Mouse (Mus musculus): Measurements from ENCODE around the gene Trim13. TPM values are rescaled to one million over a fixed set of nuclear protein-coding genes. Genes with fewer than 3 reads are reported as not detected.
"Not testable (repeated sequence)": the region's sequence is repeated elsewhere in the genome, so short reads cannot be mapped to it uniquely, and the experiment has no call there.

The Trim13 gene
- total and polyA plus RNA-seq, 2 experiments, result 0.64 to 1.2 TPM

GRCm38 (mm10) chr14:61559856-61560255, 38.2 kb upstream of the Trim13 start:
- 13% methylated on average over 3 of the region's 3 CpGs for WGBS
- Histone ChIP-seq H3K9ac (ENCODE audit: low read depth, low read length) (no peak overlapping the region), H3K79me2 (ENCODE audit: control insufficient read depth, insufficient read depth, low read length) (no peaks in the 10 kb centered on the region), H3K4me3 (ENCODE audit: insufficient read depth, low read depth, low read length) (no peak overlapping the region), H3K36me3 (ENCODE audit: control insufficient read depth, insufficient read depth, low read length) (no peaks in the 10 kb centered on the region), H3K27me3 (ENCODE audit: control insufficient read depth, insufficient read depth, low read length) (no peaks in the 10 kb centered on the region), H3K4me1 (ENCODE audit: control insufficient read depth, insufficient read depth, low read length) (peaks cover 3% of the 10 kb centered on the region), H3K27ac (replicated peaks; ENCODE audit: insufficient read depth, low read depth, low read length) (no peak overlapping the region)
- TF ChIP-seq CTCF (IDR thresholded peaks at IDR 0.05; ENCODE audit: low read depth, low read length) (no peak), POLR2A (IDR thresholded peaks at IDR 0.05; ENCODE audit: extremely low read depth, insufficient read depth, low read length) (no peak)
- peak; percentile 98 for DNase-seq (ENCODE audit: extremely low read depth, low read depth, low spot score)

DNA sequence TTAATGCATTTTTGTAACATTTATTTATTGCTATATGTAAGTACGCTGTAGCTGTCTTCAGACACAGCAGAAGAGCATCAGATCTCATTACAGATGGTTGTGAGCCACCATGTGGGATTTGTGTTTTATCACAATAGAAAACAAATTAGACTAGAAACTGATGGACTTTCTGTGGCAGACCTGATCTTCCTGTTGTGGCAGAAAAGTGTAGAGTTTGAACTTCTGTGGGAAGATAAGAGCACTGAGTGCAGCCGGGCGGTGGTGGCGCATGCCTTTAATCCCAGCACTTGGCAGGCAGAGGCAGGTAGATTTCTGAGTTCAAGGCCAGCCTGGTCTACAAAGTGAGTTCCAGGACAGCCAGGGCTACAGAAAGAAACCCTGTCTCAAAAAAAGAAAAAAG, 31.8 kb upstream of the Trim13 start:
- not testable (repeated sequence) for H3K79me2 ChIP-seq (ENCODE audit: control insufficient read depth, insufficient read depth, low read length); H3K36me3 ChIP-seq (ENCODE audit: control insufficient read depth, insufficient read depth, low read length); H3K4me1 ChIP-seq (ENCODE audit: control insufficient read depth, insufficient read depth, low read length); DNase-seq (ENCODE audit: extremely low read depth, low read depth, low spot score); H3K27me3 ChIP-seq (ENCODE audit: control insufficient read depth, insufficient read depth, low read length); H3K4me3 ChIP-seq (ENCODE audit: insufficient read depth, low read depth, low read length); H3K9ac ChIP-seq (ENCODE audit: low read depth, low read length); H3K27ac ChIP-seq (replicated peaks; ENCODE audit: insufficient read depth, low read depth, low read length)
- 81% methylated on average over 4 of the region's 4 CpGs for whole genome bisulfite sequencing

DNA sequence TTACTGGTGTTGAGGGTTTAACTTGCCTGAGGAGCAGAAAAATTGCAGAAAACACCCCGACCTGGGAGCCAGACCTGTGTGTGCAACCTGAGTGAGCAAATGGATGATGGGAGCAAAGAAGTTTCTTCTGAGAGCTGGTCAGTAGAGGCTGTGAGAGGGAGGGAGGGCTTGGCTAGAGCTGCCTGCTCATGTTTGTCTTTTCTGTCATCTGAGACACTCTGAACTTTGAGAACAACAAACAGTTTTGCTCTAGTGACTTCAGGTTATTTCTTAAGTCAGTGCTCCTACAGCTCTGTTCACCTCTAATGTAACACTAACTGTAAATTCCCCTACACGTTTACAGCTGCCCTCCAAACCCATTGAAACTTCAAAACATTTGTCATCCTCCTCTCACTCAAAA, 28.7 kb upstream of the Trim13 start:
- no peak overlapping the region for H3K9ac ChIP-seq (ENCODE audit: low read depth, low read length)
- no peak overlapping the region for H3K27ac ChIP-seq (replicated peaks; ENCODE audit: insufficient read depth, low read depth, low read length)
- H3K36me3 ChIP-seq (ENCODE audit: control insufficient read depth, insufficient read depth, low read length), result no peaks in the 10 kb centered on the region
- peak; percentile 22 for DNase-seq (ENCODE audit: extremely low read depth, low read depth, low spot score)
- 52% methylated on average over 2 of the region's 2 CpGs for WGBS
- no peaks in the 10 kb centered on the region for H3K27me3 ChIP-seq (ENCODE audit: control insufficient read depth, insufficient read depth, low read length)
- 0 out of 2 replicates have a peak, but pooled peaks cover 3% of the 10 kb centered on the region for H3K4me1 ChIP-seq (ENCODE audit: control insufficient read depth, insufficient read depth, low read length)
- no peaks in the 10 kb centered on the region for H3K79me2 ChIP-seq (ENCODE audit: control insufficient read depth, insufficient read depth, low read length)
- TF ChIP-seq CTCF (IDR thresholded peaks at IDR 0.05; ENCODE audit: low read depth, low read length) (no peak), POLR2A (IDR thresholded peaks at IDR 0.05; ENCODE audit: extremely low read depth, insufficient read depth, low read length) (no peak)
- no peak overlapping the region for H3K4me3 ChIP-seq (ENCODE audit: insufficient read depth, low read depth, low read length)

- Histone ChIP-seq H3K79me2 (ENCODE audit: control insufficient read depth, insufficient read depth, low read length) (no peaks in the 10 kb centered on the region), H3K9ac (ENCODE audit: low read depth, low read length) (no peak overlapping the region), H3K27me3 (ENCODE audit: control insufficient read depth, insufficient read depth, low read length) (no peaks in the 10 kb centered on the region), H3K36me3 (ENCODE audit: control insufficient read depth, insufficient read depth, low read length) (no peaks in the 10 kb centered on the region), H3K4me1 (ENCODE audit: control insufficient read depth, insufficient read depth, low read length) (0 out of 2 replicates have a peak, but pooled peaks cover 3% of the 10 kb centered on the region), H3K27ac (replicated peaks; ENCODE audit: insufficient read depth, low read depth, low read length) (no peak overlapping the region), H3K4me3 (ENCODE audit: insufficient read depth, low read depth, low read length) (no peak overlapping the region)
- DNase-seq (ENCODE audit: extremely low read depth, low read depth, low spot score), result peak; percentile 64
- TF ChIP-seq POLR2A (IDR thresholded peaks at IDR 0.05; ENCODE audit: extremely low read depth, insufficient read depth, low read length) (no peak), CTCF (IDR thresholded peaks at IDR 0.05; ENCODE audit: low read depth, low read length) (peak; percentile 94)
- 23% methylated on average over 4 of the region's 4 CpGs for WGBS
Observed at GRCm38 (mm10) chr14:61571366-61571765, 26.7 kb upstream of the Trim13 start.

DNA sequence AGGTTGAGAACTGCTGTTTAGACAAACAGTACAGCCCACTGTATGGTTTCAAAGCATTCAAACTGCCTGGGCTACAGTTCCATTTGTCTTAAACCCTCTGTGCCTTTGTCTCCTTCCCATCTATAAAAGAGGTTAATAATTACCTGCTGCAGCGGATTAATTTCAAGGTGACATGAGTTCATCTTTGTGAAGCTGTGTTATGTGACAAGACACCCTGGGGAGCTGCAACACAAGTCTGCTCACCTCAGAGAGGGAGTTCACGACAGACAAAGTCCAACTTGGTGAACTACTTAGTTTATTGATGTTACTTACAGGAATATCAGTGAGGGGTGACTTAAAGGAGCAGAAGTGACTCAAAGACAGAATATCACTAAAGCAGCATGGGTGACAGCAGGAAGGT, 25.9 kb upstream of the Trim13 start:
- Histone ChIP-seq H3K27me3 (ENCODE audit: control insufficient read depth, insufficient read depth, low read length) (no peaks in the 10 kb centered on the region), H3K9ac (ENCODE audit: low read depth, low read length) (no peak overlapping the region), H3K79me2 (ENCODE audit: control insufficient read depth, insufficient read depth, low read length) (no peaks in the 10 kb centered on the region), H3K4me1 (ENCODE audit: control insufficient read depth, insufficient read depth, low read length) (0 out of 2 replicates have a peak, but pooled peaks cover 3% of the 10 kb centered on the region), H3K4me3 (ENCODE audit: insufficient read depth, low read depth, low read length) (no peak overlapping the region), H3K27ac (replicated peaks; ENCODE audit: insufficient read depth, low read depth, low read length) (no peak overlapping the region), H3K36me3 (ENCODE audit: control insufficient read depth, insufficient read depth, low read length) (no peaks in the 10 kb centered on the region)
- TF ChIP-seq CTCF (IDR thresholded peaks at IDR 0.05; ENCODE audit: low read depth, low read length), result no peak
- 42% methylated on average over 2 of the region's 2 CpGs for WGBS
- peak; percentile 22 for DNase-seq (ENCODE audit: extremely low read depth, low read depth, low spot score)

DNA sequence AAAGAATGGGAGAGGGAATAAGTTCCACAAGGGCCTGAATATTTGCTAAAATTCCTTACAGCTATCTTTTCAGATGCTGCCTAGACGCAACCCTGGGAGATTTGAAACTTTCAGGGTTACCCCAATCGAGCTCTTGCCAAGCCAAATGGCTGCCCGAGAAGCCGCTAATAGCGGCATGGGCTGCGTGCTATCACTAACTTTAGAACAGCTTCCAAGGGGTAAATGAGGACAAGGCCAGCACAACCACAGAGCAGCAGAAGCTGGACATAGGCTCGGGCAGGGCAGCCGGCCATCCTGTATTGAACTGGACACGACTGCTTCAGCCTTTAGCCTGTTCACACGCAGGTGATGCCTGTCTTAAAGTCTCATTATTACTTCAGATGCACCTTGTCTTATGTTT, 23.0 kb upstream of the Trim13 start:
- no peaks in the 10 kb centered on the region for H3K27me3 ChIP-seq (ENCODE audit: control insufficient read depth, insufficient read depth, low read length)
- no peak for TF ChIP-seq CTCF (IDR thresholded peaks at IDR 0.05; ENCODE audit: low read depth, low read length)
- no peak for TF ChIP-seq POLR2A (IDR thresholded peaks at IDR 0.05; ENCODE audit: extremely low read depth, insufficient read depth, low read length)
- 82% methylated on average over 10 of the region's 10 CpGs for WGBS
- H3K36me3 ChIP-seq (ENCODE audit: control insufficient read depth, insufficient read depth, low read length), result no peaks in the 10 kb centered on the region
- H3K9ac ChIP-seq (ENCODE audit: low read depth, low read length), result no peak overlapping the region
- H3K4me3 ChIP-seq (ENCODE audit: insufficient read depth, low read depth, low read length), result no peak overlapping the region
- no peaks in the 10 kb centered on the region for H3K79me2 ChIP-seq (ENCODE audit: control insufficient read depth, insufficient read depth, low read length)
- DNase-seq (ENCODE audit: extremely low read depth, low read depth, low spot score), result peak; percentile 29
- no peak overlapping the region for H3K27ac ChIP-seq (replicated peaks; ENCODE audit: insufficient read depth, low read depth, low read length)
- 0 out of 2 replicates have a peak, but pooled peaks cover 3% of the 10 kb centered on the region for H3K4me1 ChIP-seq (ENCODE audit: control insufficient read depth, insufficient read depth, low read length)
